Mouse (Mus musculus): ENCODE results near the gene Lekr1.

The Lekr1 gene

GRCm38 (mm10) chr3:65656902-65657660, 8.9 kb upstream of the Lekr1 start:
- no peak for DNase-seq (ENCODE audit: low spot score)

- no peak for DNase-seq (ENCODE audit: low spot score)
Measured at GRCm38 (mm10) chr3:65658081-65658612, 7.9 kb upstream of the Lekr1 start.

GRCm38 (mm10) chr3:65658721-65659619, 7.1 kb upstream of the Lekr1 start:
- peak; percentile 24 for DNase-seq (ENCODE audit: low spot score)

- no peak for DNase-seq (ENCODE audit: low spot score)
Measured at GRCm38 (mm10) chr3:65659620-65659932, 6.5 kb upstream of the Lekr1 start.

- DNase-seq (ENCODE audit: low spot score): no peak
Measured at GRCm38 (mm10) chr3:65660336-65660735, 5.7 kb upstream of the Lekr1 start.

GRCm38 (mm10) chr3:65661731-65662130, 4.3 kb upstream of the Lekr1 start:
- no peak for DNase-seq (ENCODE audit: low spot score)

- no peak for DNase-seq (ENCODE audit: low spot score)
Measured at GRCm38 (mm10) chr3:65663176-65663575, 2.9 kb upstream of the Lekr1 start.

- DNase-seq (ENCODE audit: low spot score): no peak
Measured at GRCm38 (mm10) chr3:65670216-65670615, 4.2 kb downstream of the Lekr1 start.

GRCm38 (mm10) chr3:65673725-65674124, 7.7 kb downstream of the Lekr1 start:
- DNase-seq (ENCODE audit: low spot score): no peak

GRCm38 (mm10) chr3:65680612-65681011, 14.6 kb downstream of the Lekr1 start:
- no peak for DNase-seq (ENCODE audit: low spot score)

- no peak for DNase-seq (ENCODE audit: low spot score)
Measured at GRCm38 (mm10) chr3:65689705-65690104, 23.7 kb downstream of the Lekr1 start.

- no peak for DNase-seq (ENCODE audit: low spot score)
Measured at GRCm38 (mm10) chr3:65690850-65691249, 24.8 kb downstream of the Lekr1 start.

- DNase-seq (ENCODE audit: low spot score): no peak
Measured at GRCm38 (mm10) chr3:65699704-65700103, 33.7 kb downstream of the Lekr1 start.

- DNase-seq (ENCODE audit: low spot score): no peak
Measured at GRCm38 (mm10) chr3:65714372-65714771, 48.3 kb downstream of the Lekr1 start.

- DNase-seq (ENCODE audit: low spot score): no peak
Measured at GRCm38 (mm10) chr3:65717406-65717805, 51.4 kb downstream of the Lekr1 start.

GRCm38 (mm10) chr3:65722897-65723296, 56.9 kb downstream of the Lekr1 start:
- no peak for DNase-seq (ENCODE audit: low spot score)

GRCm38 (mm10) chr3:65723664-65724063, 57.6 kb downstream of the Lekr1 start:
- no peak for DNase-seq (ENCODE audit: low spot score)

- DNase-seq (ENCODE audit: low spot score): no peak
Measured at GRCm38 (mm10) chr3:65737816-65738215, 71.8 kb downstream of the Lekr1 start.

- no peak for DNase-seq (ENCODE audit: low spot score)
Measured at GRCm38 (mm10) chr3:65744936-65745335, 78.9 kb downstream of the Lekr1 start.

GRCm38 (mm10) chr3:65764511-65765508, 98.8 kb downstream of the Lekr1 start:
- no peak for DNase-seq (ENCODE audit: low spot score)

GRCm38 (mm10) chr3:65766387-65766786, 100.4 kb downstream of the Lekr1 start:
- no peak for DNase-seq (ENCODE audit: low spot score)

All from urinary bladder, postnatal 10 days (tissue).